14 mouse cellular contexts compared by ENCODE assay signal in the genomic region with DNA sequence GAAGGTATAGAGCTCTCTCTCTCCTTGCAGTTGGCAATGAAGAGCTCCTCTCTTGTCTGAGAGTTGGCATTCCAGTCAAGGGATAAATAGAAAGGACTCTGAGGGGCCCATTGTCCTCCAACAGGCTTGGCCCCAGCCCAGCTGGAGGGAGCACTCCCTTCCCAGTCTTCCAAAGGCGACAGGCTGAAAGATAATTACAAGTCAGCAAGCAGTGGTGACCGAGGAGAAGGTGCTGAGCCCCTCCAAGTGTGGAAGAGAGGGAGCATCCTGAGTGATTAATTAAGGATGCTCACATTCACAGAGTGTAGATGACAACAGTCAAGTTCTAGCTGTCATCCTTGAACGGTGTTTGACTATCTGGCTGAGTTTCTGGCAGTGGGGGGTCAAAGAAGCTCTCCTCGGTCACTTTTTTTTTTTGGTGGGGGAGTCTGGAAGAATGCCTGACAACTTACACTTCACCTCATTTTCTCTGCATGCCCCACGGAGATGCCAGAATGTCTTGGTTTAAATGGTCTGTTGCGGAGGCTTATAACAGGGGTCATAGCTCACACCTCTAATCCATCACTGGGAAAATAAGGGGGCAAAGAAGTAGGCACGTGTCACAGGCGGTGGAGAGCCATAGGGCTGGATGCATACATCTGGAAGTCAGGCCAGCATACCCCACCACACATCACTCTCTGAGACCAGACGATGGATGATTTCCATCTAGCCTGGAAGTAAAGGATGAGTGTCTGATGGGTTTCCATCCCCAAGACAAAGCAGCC.
DNase-seq lines count a peak whose midpoint lies in the region; ATAC-seq and TF ChIP-seq lines count a peak whose summit lies in the region.
"Had no signal": no experiment of that assay in that cellular context is flagged by ENCODE, and none has a peak within 500 bp of the region (broad histone marks: within the 10 kb centered on the region; RNA-seq: fewer than 3 reads in every experiment).

No protein-coding gene starts in this region.

- H3K9ac ChIP-seq in heart, embryonic 11.5 days (ENCODE audit: low read depth, low read length), result no peak overlapping the region
- H3K9ac ChIP-seq in midbrain, embryonic 13.5 days (replicated peaks), result no peak overlapping the region
- H3K9ac ChIP-seq in midbrain, embryonic 15.5 days, result no peak overlapping the region
- peak overlapping the region; percentile 52; the same call in 1 of the 2 replicates for H3K9ac ChIP-seq in heart, embryonic 12.5 days
- H3K9ac ChIP-seq in midbrain, postnatal 0 days (replicated peaks; ENCODE audit: low read length, poor library complexity, severe bottlenecking), result no peak overlapping the region
- H3K9ac ChIP-seq: embryonic facial prominence, embryonic 12.5 days; liver, embryonic 13.5 days had no signal

- ATAC-seq in heart, embryonic 11.5 days (replicated peaks; ENCODE audit: insufficient number of reproducible peaks, low FRiP score, low TSS enrichment), result no peak
- peak; percentile 24; the same call in 1 of the 2 replicates for ATAC-seq in midbrain, embryonic 13.5 days
- ATAC-seq in midbrain, embryonic 15.5 days (replicated peaks), result no peak
- ATAC-seq in heart, embryonic 12.5 days (ENCODE audit: insufficient number of reproducible peaks, low FRiP score), result no peak
- ATAC-seq in midbrain, postnatal 0 days (ENCODE audit: low FRiP score), result no peak

- no peak for TF ChIP-seq CTCF in midbrain, postnatal 0 days (IDR thresholded peaks at IDR 0.05)

- no peaks in the 10 kb centered on the region for H3K27me3 ChIP-seq in heart, embryonic 11.5 days (ENCODE audit: control insufficient read depth, insufficient read depth, low read length)
- no peaks in the 10 kb centered on the region for H3K27me3 ChIP-seq in midbrain, embryonic 13.5 days
- no peaks in the 10 kb centered on the region for H3K27me3 ChIP-seq in midbrain, embryonic 15.5 days (replicated peaks)
- H3K27me3 ChIP-seq in heart, embryonic 12.5 days (replicated peaks), result no peaks in the 10 kb centered on the region
- no peaks in the 10 kb centered on the region for H3K27me3 ChIP-seq in midbrain, postnatal 0 days (ENCODE audit: insufficient read depth, low read length)
- H3K27me3 ChIP-seq: embryonic facial prominence, embryonic 12.5 days; liver, embryonic 13.5 days had no signal

- H3K4me1 ChIP-seq in heart, embryonic 11.5 days (ENCODE audit: control insufficient read depth, insufficient read depth, low read length), result peaks cover 29% of the 10 kb centered on the region
- H3K4me1 ChIP-seq in midbrain, embryonic 13.5 days (replicated peaks), result peaks cover 7% of the 10 kb centered on the region; the same call in 1 of the 2 replicates
- H3K4me1 ChIP-seq in midbrain, embryonic 15.5 days, result no peaks in the 10 kb centered on the region
- peaks cover 48% of the 10 kb centered on the region for H3K4me1 ChIP-seq in heart, embryonic 12.5 days (replicated peaks)
- H3K4me1 ChIP-seq in midbrain, postnatal 0 days (ENCODE audit: insufficient read depth, low read length), result no peaks in the 10 kb centered on the region
- H3K4me1 ChIP-seq: liver, embryonic 13.5 days had no signal

- 46% methylated on average over 9 of the region's 9 CpGs for WGBS in heart, embryonic 11.5 days (ENCODE audit: insufficient replicate concordance)
- 59% methylated on average over 9 of the region's 9 CpGs for WGBS in midbrain, embryonic 13.5 days
- WGBS in midbrain, embryonic 15.5 days, result 56% methylated on average over 9 of the region's 9 CpGs
- WGBS in heart, embryonic 12.5 days, result 43% methylated on average over 9 of the region's 9 CpGs
- WGBS in midbrain, postnatal 0 days, result 52% methylated on average over 9 of the region's 9 CpGs

- H3K4me2 ChIP-seq in heart, embryonic 11.5 days, result no peak overlapping the region
- H3K4me2 ChIP-seq in midbrain, embryonic 13.5 days (replicated peaks), result no peak overlapping the region
- H3K4me2 ChIP-seq in midbrain, embryonic 15.5 days, result no peak overlapping the region
- H3K4me2 ChIP-seq in heart, embryonic 12.5 days, result no peak overlapping the region
- no peak overlapping the region for H3K4me2 ChIP-seq in midbrain, postnatal 0 days (ENCODE audit: low read depth, low read length, poor library complexity, severe bottlenecking)
- H3K4me2 ChIP-seq: embryonic facial prominence, embryonic 12.5 days; liver, embryonic 13.5 days had no signal

- H3K27ac ChIP-seq in heart, embryonic 11.5 days (ENCODE audit: low read depth, low read length), result no peak overlapping the region; the same call in 1 of the 2 replicates
- no peak overlapping the region for H3K27ac ChIP-seq in midbrain, embryonic 13.5 days
- H3K27ac ChIP-seq in midbrain, embryonic 15.5 days, result no peak overlapping the region
- peak overlapping the region; percentile 66 for H3K27ac ChIP-seq in heart, embryonic 12.5 days (ENCODE audit: poor library complexity, severe bottlenecking)
- no peak overlapping the region for H3K27ac ChIP-seq in midbrain, postnatal 0 days (ENCODE audit: low read depth, low read length)
- H3K27ac ChIP-seq: embryonic facial prominence, embryonic 12.5 days; forebrain, embryonic 10.5 days; heart, adult 2 months; liver, embryonic 13.5 days had no signal

- no peak overlapping the region for H3K4me3 ChIP-seq in heart, embryonic 11.5 days (ENCODE audit: low read depth, low read length)
- H3K4me3 ChIP-seq in midbrain, embryonic 13.5 days (replicated peaks), result no peak overlapping the region
- H3K4me3 ChIP-seq in midbrain, embryonic 15.5 days, result no peak overlapping the region
- no peak overlapping the region for H3K4me3 ChIP-seq in heart, embryonic 12.5 days
- H3K4me3 ChIP-seq in midbrain, postnatal 0 days (ENCODE audit: low read depth, low read length), result no peak overlapping the region
- H3K4me3 ChIP-seq: embryonic facial prominence, embryonic 12.5 days; forebrain, embryonic 10.5 days; heart, adult 2 months; liver, embryonic 13.5 days had no signal

- no peaks in the 10 kb centered on the region for H3K9me3 ChIP-seq in heart, embryonic 11.5 days (replicated peaks; ENCODE audit: control insufficient read depth, low read length)
- H3K9me3 ChIP-seq in midbrain, embryonic 13.5 days, result no peaks in the 10 kb centered on the region
- no peaks in the 10 kb centered on the region for H3K9me3 ChIP-seq in midbrain, embryonic 15.5 days
- H3K9me3 ChIP-seq in heart, embryonic 12.5 days (replicated peaks), result no peaks in the 10 kb centered on the region
- no peaks in the 10 kb centered on the region for H3K9me3 ChIP-seq in midbrain, postnatal 0 days (ENCODE audit: low read length)
- H3K9me3 ChIP-seq: embryonic facial prominence, embryonic 12.5 days; forebrain, embryonic 10.5 days; liver, embryonic 13.5 days had no signal

- H3K36me3 ChIP-seq in heart, embryonic 11.5 days (ENCODE audit: control insufficient read depth, insufficient read depth, low read length), result no peaks in the 10 kb centered on the region
- no peaks in the 10 kb centered on the region for H3K36me3 ChIP-seq in midbrain, embryonic 13.5 days
- no peaks in the 10 kb centered on the region for H3K36me3 ChIP-seq in midbrain, embryonic 15.5 days (replicated peaks)
- no peaks in the 10 kb centered on the region for H3K36me3 ChIP-seq in heart, embryonic 12.5 days
- no peaks in the 10 kb centered on the region for H3K36me3 ChIP-seq in midbrain, postnatal 0 days (ENCODE audit: insufficient read depth, low read length)
- H3K36me3 ChIP-seq: embryonic facial prominence, embryonic 12.5 days; forebrain, embryonic 10.5 days; liver, embryonic 13.5 days had no signal

- DNase-seq in heart, adult 18-20 months, result peak; percentile 25 to 32
- peak; percentile 50 for DNase-seq in midbrain, postnatal 0 days (ENCODE audit: low spot score)
- no peak for DNase-seq in urinary bladder, postnatal 25 days (ENCODE audit: low spot score)
- DNase-seq: cerebellum, adult 9-10 months; kidney, adult 18-20 months; liver, embryonic 13.5 days; thymus, adult 18-20 months had no signal
